Mouse (Mus musculus): ENCODE results near the gene Focad.
A peak's percentile ranks its signal among the peaks of the same experiment; 100 is the strongest.

The Focad gene

GRCm38 (mm10) chr4:88210602-88211001 lies 116.2 kb downstream of the Focad start:
- no peak for DNase-seq (ENCODE audit: low read depth)

GRCm38 (mm10) chr4:88211200-88211885 lies 116.9 kb downstream of the Focad start:
- DNase-seq (ENCODE audit: low read depth), result no peak

GRCm38 (mm10) chr4:88213895-88214294 lies 119.5 kb downstream of the Focad start:
- no peak for DNase-seq (ENCODE audit: low read depth)

- no peak for DNase-seq (ENCODE audit: low read depth)
Measured at GRCm38 (mm10) chr4:88218286-88218685, 123.9 kb downstream of the Focad start.

GRCm38 (mm10) chr4:88218797-88219196 lies 124.4 kb downstream of the Focad start:
- DNase-seq (ENCODE audit: low read depth), result peak; percentile 4

GRCm38 (mm10) chr4:88231375-88231774 lies 136.9 kb downstream of the Focad start:
- no peak for DNase-seq (ENCODE audit: low read depth)

GRCm38 (mm10) chr4:88235941-88236340 lies 141.5 kb downstream of the Focad start:
- no peak for DNase-seq (ENCODE audit: low read depth)

- no peak for DNase-seq (ENCODE audit: low read depth)
Measured at GRCm38 (mm10) chr4:88236926-88237756, 142.7 kb downstream of the Focad start.

- no peak for DNase-seq (ENCODE audit: low read depth)
Measured at GRCm38 (mm10) chr4:88238351-88238750, 143.9 kb downstream of the Focad start.

GRCm38 (mm10) chr4:88243834-88244233 lies 149.4 kb downstream of the Focad start:
- DNase-seq (ENCODE audit: low read depth), result no peak

GRCm38 (mm10) chr4:88245494-88245893 lies 151.1 kb downstream of the Focad start:
- no peak for DNase-seq (ENCODE audit: low read depth)

- no peak for DNase-seq (ENCODE audit: low read depth)
Measured at GRCm38 (mm10) chr4:88261349-88261748, 166.9 kb downstream of the Focad start.

- DNase-seq (ENCODE audit: low read depth), result no peak
Measured at GRCm38 (mm10) chr4:88264536-88264935, 170.1 kb downstream of the Focad start.

GRCm38 (mm10) chr4:88270408-88271067 lies 176.1 kb downstream of the Focad start:
- DNase-seq (ENCODE audit: low read depth), result peak; percentile 17

- peak; percentile 58 for DNase-seq (ENCODE audit: low read depth)
Measured at GRCm38 (mm10) chr4:88275571-88276041, 181.2 kb downstream of the Focad start.

GRCm38 (mm10) chr4:88276058-88276734 lies 181.8 kb downstream of the Focad start:
- DNase-seq (ENCODE audit: low read depth), result no peak

GRCm38 (mm10) chr4:88278524-88278923 lies 184.1 kb downstream of the Focad start:
- no peak for DNase-seq (ENCODE audit: low read depth)

GRCm38 (mm10) chr4:88280536-88280935 lies 186.1 kb downstream of the Focad start:
- peak; percentile 25 for DNase-seq (ENCODE audit: low read depth)

GRCm38 (mm10) chr4:88295537-88295936 lies 201.1 kb downstream of the Focad start:
- DNase-seq (ENCODE audit: low read depth), result no peak

GRCm38 (mm10) chr4:88299551-88299950 lies 205.1 kb downstream of the Focad start:
- no peak for DNase-seq (ENCODE audit: low read depth)

- DNase-seq (ENCODE audit: low read depth), result peak; percentile 6
Measured at GRCm38 (mm10) chr4:88300832-88301621, 206.6 kb downstream of the Focad start.

Measured in naive thymus-derived CD4-positive, alpha-beta T cell, adult 2 months (primary cell).